Mouse (Mus musculus) brain, embryonic 14.5 days (tissue): ENCODE measurements at regions not wholly inside any gene's neighbourhood (a gene's known extent, or its start where the extent isn't known, plus 50 kb on each side); places are given as distances from the start of the nearest gene placed in this dataset.

Experiments used
- CTCF ChIP-seq: fragments of 200-500 bp; IDR thresholded peaks from 2 replicates; pipeline ENCODE4 v1.5.1; 2012; ENCODE audit warnings: inconsistent platforms, mild to moderate bottlenecking, moderate library complexity, borderline replicate concordance; ENCODE audit not compliant: insufficient read depth, insufficient read length; ENCODE audit errors: extremely low read depth
- POLR2A ChIP-seq: fragments of 200-500 bp; IDR thresholded peaks from 2 replicates; pipeline ENCODE4 v1.6.1; 2012; ENCODE audit warnings: mild to moderate bottlenecking, inconsistent platforms, borderline replicate concordance; ENCODE audit not compliant: poor library complexity, insufficient read depth, insufficient read length, severe bottlenecking; ENCODE audit errors: extremely low read depth

- no peak for TF ChIP-seq POLR2A
- no peak for TF ChIP-seq CTCF
Observed at GRCm38 (mm10) chr3:129472008-129472407, 60.1 kb upstream of the Elovl6 start.
